Mouse (Mus musculus): ENCODE results near the gene Fnd3c2.
A peak's percentile ranks its signal among the peaks of the same experiment; 100 is the strongest.
"Not testable (repeated sequence)": the region's sequence is repeated elsewhere in the genome, so short reads cannot be mapped to it uniquely, and the experiment has no call there.

The Fnd3c2 gene

GRCm38 (mm10) chrX:106255276-106255675 lies at the start of gene Fnd3c2:
TSS of gene Fnd3c2 (minus strand) at chrX:106255376.
- no peak for DNase-seq

DNA sequence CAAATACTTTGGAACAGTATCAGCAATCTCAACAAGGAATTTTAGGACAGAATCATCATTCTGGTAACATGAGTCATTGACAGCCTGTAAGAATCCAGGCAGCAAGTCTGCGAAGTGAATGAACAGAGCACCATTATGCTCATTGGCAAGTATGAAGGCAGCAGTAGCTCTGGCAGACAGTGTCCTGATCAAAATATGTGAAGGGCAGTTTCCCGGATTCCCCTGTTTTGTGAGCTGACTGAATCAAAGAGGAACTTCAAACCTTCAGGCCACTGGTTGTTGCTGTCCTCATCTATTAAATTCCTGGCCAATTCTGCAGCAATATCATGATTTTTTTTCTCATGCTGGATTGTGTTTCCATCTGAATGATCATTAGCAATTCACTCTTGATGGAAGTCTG lies 29.3 kb upstream of the Fnd3c2 start:
- no peak for DNase-seq

GRCm38 (mm10) chrX:106221058-106221457 lies 34.1 kb downstream of the Fnd3c2 start, which contains the start of gene Taf9b:
TSS of gene Taf9b (minus strand) at chrX:106221158.
- DNase-seq: no peak

DNA sequence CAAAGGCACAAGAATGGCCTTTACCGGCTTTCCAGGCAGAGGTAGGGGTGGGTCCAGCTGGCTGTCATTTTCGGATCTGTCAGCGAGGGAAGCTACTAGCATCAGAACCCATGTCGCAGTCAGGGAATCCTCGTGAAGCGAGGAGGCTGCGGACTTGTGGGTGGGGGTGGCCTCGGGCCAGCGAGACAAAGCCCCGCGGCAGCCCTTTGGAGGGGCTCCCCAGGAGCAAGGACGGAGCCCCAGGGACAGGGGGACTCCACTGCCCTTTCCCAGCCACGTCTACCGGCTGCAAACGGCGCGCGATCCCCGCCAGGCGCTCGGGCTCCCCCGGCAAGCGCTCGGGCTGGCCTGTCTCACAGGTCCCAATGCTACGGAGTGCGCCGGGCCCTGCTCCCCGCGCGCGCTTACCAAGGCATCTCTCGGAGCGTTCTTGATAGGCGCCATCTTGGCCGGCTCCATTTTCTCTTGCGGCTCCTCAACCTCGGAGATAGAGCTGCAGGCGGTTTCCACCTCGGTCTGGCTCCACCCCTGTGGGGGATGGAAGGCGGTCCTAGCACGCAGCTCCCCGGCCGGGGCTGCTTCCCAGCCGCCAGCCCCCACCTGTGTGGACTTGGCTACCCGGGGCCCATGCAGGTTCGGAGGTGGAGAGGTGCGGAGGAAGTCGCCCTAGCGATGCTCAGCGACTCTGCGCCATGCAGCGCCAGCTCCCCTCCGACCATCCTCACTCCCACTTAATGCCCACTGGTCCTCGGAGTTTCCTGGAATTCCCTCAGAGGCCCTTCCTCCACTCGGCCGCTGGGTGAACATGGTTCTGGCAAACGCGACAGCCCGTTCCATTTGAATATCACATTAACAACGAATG lies 35.8 kb downstream of the Fnd3c2 start:
- DNase-seq: peak; percentile 71

GRCm38 (mm10) chrX:106209100-106209499 lies 46.1 kb downstream of the Fnd3c2 start:
- DNase-seq: no peak

DNA sequence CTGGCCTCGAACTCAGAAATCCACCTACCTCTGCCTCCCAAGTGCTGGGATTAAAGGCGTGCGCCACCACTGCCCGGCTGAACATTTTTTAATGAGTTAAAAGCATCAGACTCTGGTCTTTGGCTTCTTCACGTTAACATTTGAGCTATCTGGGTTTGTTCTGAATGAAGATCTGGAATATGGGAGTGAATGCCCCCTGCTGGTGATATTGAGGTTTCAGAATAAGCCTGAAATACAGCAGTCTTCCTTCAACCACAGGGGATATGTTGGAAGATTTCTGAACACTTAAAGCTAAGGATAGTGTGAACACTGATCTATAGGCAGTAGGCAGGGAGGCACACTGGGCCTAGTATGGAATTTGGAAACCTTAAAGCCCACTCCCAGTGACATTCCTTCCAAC lies 56.3 kb downstream of the Fnd3c2 start:
- DNase-seq: no peak

DNA sequence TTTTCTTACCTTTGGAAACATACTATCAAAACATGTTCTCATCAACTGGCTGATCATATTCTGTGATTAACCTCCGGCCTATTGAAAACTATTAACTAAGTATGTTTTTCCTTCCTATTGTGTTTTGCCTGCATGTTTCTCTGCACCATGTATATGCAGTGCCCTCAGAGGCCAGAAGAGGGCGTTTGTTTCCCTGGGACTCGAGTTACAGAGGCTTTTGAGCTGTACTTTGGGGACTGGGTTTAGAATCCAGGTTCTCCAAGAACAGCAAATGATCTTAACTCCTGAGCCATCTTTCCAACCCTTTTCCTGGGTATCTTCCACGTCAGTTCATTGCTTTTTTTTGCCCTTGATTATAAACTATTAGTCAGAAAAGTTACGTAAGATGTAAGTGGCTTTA lies 57.9 kb downstream of the Fnd3c2 start:
- no peak for DNase-seq

- DNase-seq: not testable (repeated sequence)
These were observed 60.8 kb downstream of the Fnd3c2 start for GRCm38 (mm10) chrX:106194361-106194760.

GRCm38 (mm10) chrX:106190091-106190490 lies 65.1 kb downstream of the Fnd3c2 start:
- DNase-seq: no peak

DNA sequence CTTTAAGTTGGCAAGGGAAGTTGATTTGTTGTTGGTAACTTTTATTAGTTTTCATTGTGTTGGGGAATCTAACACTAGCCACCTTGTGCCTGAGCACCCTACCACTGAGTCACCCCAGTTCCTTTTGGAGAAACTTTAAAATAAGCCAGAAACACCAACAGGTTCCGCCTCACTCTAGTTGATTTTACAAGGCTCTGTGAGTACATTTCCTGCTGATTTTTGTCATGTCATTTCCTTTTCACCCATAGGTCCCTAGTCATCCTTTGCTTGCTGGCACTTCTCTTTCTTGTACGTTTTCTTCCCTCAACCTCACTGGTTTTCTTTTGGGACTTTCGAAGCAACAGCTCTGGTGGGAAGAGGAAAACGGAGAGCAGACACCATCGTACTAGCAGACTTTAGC lies 65.8 kb downstream of the Fnd3c2 start:
- DNase-seq: no peak

DNA sequence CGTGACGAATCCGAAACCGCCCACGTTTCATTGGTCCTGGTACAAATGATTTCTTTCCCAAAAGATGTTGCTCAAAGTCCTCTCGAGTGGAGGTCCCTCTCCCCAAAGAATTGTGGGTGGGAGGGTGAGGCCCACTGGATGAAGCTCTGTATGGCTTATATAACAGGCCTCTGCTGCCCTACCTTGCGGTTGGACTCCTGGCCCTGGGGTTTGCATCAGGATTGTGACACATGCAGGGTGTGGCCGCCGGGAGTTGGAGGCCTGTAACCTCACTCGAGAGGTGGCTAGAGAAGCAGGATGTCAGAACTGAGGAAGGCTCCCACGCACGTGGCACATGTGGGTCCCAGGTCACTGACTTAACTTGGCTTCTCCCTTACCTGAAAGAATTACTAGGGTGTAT lies 67.4 kb downstream of the Fnd3c2 start:
- no peak for DNase-seq

DNA sequence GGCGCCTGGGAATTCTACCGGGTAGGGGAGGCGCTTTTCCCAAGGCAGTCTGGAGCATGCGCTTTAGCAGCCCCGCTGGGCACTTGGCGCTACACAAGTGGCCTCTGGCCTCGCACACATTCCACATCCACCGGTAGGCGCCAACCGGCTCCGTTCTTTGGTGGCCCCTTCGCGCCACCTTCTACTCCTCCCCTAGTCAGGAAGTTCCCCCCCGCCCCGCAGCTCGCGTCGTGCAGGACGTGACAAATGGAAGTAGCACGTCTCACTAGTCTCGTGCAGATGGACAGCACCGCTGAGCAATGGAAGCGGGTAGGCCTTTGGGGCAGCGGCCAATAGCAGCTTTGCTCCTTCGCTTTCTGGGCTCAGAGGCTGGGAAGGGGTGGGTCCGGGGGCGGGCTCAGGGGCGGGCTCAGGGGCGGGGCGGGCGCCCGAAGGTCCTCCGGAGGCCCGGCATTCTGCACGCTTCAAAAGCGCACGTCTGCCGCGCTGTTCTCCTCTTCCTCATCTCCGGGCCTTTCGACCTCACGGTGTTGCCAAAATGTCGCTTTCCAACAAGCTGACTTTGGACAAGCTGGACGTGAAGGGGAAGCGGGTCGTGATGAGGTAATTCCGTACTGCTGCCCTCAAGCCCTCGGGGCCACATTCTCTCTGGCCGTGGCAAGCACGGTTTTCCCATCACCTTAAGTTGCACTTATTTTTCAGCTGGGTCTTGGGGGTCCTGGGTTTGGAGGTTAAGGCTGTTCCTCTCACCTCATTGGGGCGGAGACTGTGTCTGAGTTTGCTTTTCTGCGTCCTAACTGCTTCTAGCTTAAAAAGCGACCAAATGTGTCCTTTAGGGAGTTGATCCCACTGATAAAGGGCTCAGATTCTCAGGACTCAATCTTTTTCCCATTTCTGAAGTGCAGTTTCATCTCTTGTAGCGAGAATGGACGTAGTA lies 68.2 kb downstream of the Fnd3c2 start, which contains the start of gene Pgk1:
TSS of gene Pgk1 (plus strand) at position 388 of the 937 bp plus-strand sequence.
- DNase-seq: peak; percentile 89

DNA sequence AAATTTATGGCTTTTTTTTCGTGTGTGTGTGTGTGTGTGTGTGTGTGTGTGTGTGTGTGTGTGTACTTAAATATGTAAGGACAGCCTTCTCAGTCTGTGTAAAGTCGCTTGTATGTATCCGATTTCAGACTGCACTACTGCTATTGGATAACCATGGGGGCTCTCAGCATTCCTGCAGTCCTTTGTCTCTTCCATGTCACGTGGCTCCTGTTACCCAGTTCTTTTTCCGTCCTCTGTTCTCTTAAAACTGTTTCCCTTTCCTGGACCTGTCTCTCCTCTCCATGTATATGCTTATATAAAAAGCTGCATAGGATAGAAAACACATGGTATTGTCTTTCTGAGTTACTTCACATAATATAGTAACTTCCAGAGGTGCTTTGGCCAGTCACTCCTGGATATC lies 69.5 kb downstream of the Fnd3c2 start:
- no peak for DNase-seq

Data from lung, postnatal 14 days (tissue).